Comparison of ENCODE assay signal across 8 mouse cellular contexts in genomic region chr11:119041325-119041716, GRCm38 (mm10). TPM values are rescaled to one million over a fixed set of nuclear protein-coding genes. Genes with fewer than 3 reads are reported as not detected.
DNase-seq lines count a peak whose midpoint lies in the region; ATAC-seq and TF ChIP-seq lines count a peak whose summit lies in the region.

No protein-coding gene starts in this region.

- peak overlapping the region; percentile 60 for H3K4me3 ChIP-seq in heart, adult 2 months
- peak overlapping the region; percentile 84 for H3K4me3 ChIP-seq in testis, adult 2 months (ENCODE audit: control insufficient read depth, low read depth, low read length)
- H3K4me3 ChIP-seq in midbrain, embryonic 13.5 days (replicated peaks), result peak overlapping the region; percentile 80

- TF ChIP-seq CTCF in heart, adult 2 months (IDR thresholded peaks at IDR 0.05), result no peak
- TF ChIP-seq CTCF in testis, adult 2 months (IDR thresholded peaks at IDR 0.05; ENCODE audit: control insufficient read depth, insufficient read depth, insufficient replicate concordance, low read depth, low read length), result no peak

- intact Hi-C loops in heart, adult 2 months (cut with DNase I), result loop anchor here (2.0 kb wide), 1 partner anchor 13 kb away; no protein-coding TSS in a partner anchor
- intact Hi-C loops in heart, postnatal 10 days (cut with DNase I), result no loop called here

- H3K79me2 ChIP-seq in heart, adult 2 months (replicated peaks; ENCODE audit: control insufficient read depth, insufficient read depth, low read length), result no peaks in the 10 kb centered on the region

- TF ChIP-seq POLR2A in heart, adult 2 months (IDR thresholded peaks at IDR 0.05; ENCODE audit: insufficient read depth, low read depth, low read length), result no peak
- TF ChIP-seq POLR2A in testis, adult 2 months (IDR thresholded peaks at IDR 0.05; ENCODE audit: control insufficient read depth, low read depth, low read length), result 0 out of 2 replicates have a peak, but pooled peaks have one; percentile 5

- peaks cover 18% of the 10 kb centered on the region for H3K27me3 ChIP-seq in heart, adult 2 months (ENCODE audit: control insufficient read depth, insufficient read depth, low read length)
- peaks cover 5% of the 10 kb centered on the region for H3K27me3 ChIP-seq in testis, adult 2 months (ENCODE audit: control insufficient read depth, insufficient read depth, low read length)
- peaks cover 76% of the 10 kb centered on the region for H3K27me3 ChIP-seq in midbrain, embryonic 13.5 days

- peak overlapping the region; percentile 88 for H3K4me2 ChIP-seq in midbrain, embryonic 13.5 days (replicated peaks)

- peak overlapping the region; percentile 47 for H3K27ac ChIP-seq in heart, adult 2 months
- no peak overlapping the region for H3K27ac ChIP-seq in testis, adult 2 months (ENCODE audit: control insufficient read depth, insufficient read depth, low read depth, low read length)
- H3K27ac ChIP-seq in midbrain, embryonic 13.5 days, result peak overlapping the region; percentile 89

- under 1% methylated on average over 31 of the region's 31 CpGs for WGBS in heart, adult 2 months
- under 1% methylated on average over 31 of the region's 31 CpGs for WGBS in midbrain, embryonic 13.5 days

- peaks cover 12% of the 10 kb centered on the region for H3K4me1 ChIP-seq in heart, adult 2 months (ENCODE audit: control insufficient read depth, insufficient read depth, low read length)
- peaks cover 43% of the 10 kb centered on the region for H3K4me1 ChIP-seq in testis, adult 2 months (ENCODE audit: control insufficient read depth, insufficient read depth, low read length)
- peaks cover 73% of the 10 kb centered on the region for H3K4me1 ChIP-seq in midbrain, embryonic 13.5 days (replicated peaks)

- no peak for DNase-seq in heart, adult 2 months
- DNase-seq in heart, postnatal 10 days, result no peak
- DNase-seq in testis, postnatal 10 days (ENCODE audit: low spot score), result no peak
- DNase-seq in yolk sac, embryonic 10.5 days (ENCODE audit: low spot score), result no peak
- no peak for DNase-seq in cerebellum, adult 9-10 months

- no peak; the same call in 1 of the 2 replicates for TF ChIP-seq EP300 in heart, adult 2 months (IDR thresholded peaks at IDR 0.05; ENCODE audit: insufficient read depth, low read depth, low read length)

- no peaks in the 10 kb centered on the region for H3K9me3 ChIP-seq in midbrain, embryonic 13.5 days

- H3K9ac ChIP-seq in heart, adult 2 months (ENCODE audit: low read depth, low read length), result peak overlapping the region; percentile 80
- H3K9ac ChIP-seq in midbrain, embryonic 13.5 days (replicated peaks), result peak overlapping the region; percentile 88

- no peaks in the 10 kb centered on the region for H3K36me3 ChIP-seq in heart, adult 2 months (ENCODE audit: control insufficient read depth, insufficient read depth, low read length)
- H3K36me3 ChIP-seq in testis, adult 2 months (ENCODE audit: control insufficient read depth, insufficient read depth, low read length), result no peaks in the 10 kb centered on the region
- H3K36me3 ChIP-seq in midbrain, embryonic 13.5 days, result peaks cover 7% of the 10 kb centered on the region

- peak; percentile 23 for ATAC-seq in inflammation-experienced regulatory T-cells, adult 6 months
- peak; percentile 85 for ATAC-seq in midbrain, embryonic 13.5 days

RNA-seq across cellular contexts. Expression of gene Cbx8, which starts 0.6 kb away (rescaled TPM):
- total RNA-seq in heart, adult 2 months (2021), result 1 to 10 TPM; 4.0 to 5.3 TPM
- 2.0 and 2.7 TPM in 2 replicates for polyA plus RNA-seq in heart, adult 2 months (2012; rRNA removed)
- 1 to 10 TPM; 5.6 to 7.5 TPM for total RNA-seq in heart, postnatal 10 days (2021)
- polyA plus RNA-seq in testis, adult 2 months (2012; rRNA removed), result 0.53 and 0.79 TPM in 2 replicates
- 1 to 10 TPM; 6.5 to 7.6 (median 7.5) TPM for polyA plus RNA-seq in inflammation-experienced regulatory T-cells, adult 6 months (2017; shearing (Covaris generic))
- polyA plus RNA-seq in midbrain, embryonic 13.5 days (2015; fragmentation: Nextera tagmentation; extraction: Ambion mirVana), result 9.8 and 15.2 TPM in 2 replicates

RNA-seq across cellular contexts. Expression of gene Cbx2, which starts 18.6 kb away (rescaled TPM):
- 1 to 10 TPM; 1.7 to 2.3 TPM for total RNA-seq in heart, adult 2 months (2021)
- 2.3 and 3.0 TPM in 2 replicates for polyA plus RNA-seq in heart, adult 2 months (2012; rRNA removed)
- 1 to 10 TPM; 5.2 to 6.8 TPM for total RNA-seq in heart, postnatal 10 days (2021)
- polyA plus RNA-seq in testis, adult 2 months (2012; rRNA removed), result 2.3 and 2.4 TPM in 2 replicates
- 1 to 10 TPM in 2 of 3 experiments, under 1 TPM in 1; 0.83 to 1.6 (median 1.0) TPM for polyA plus RNA-seq in inflammation-experienced regulatory T-cells, adult 6 months (2017; shearing (Covaris generic))
- 34.7 and 35.5 TPM in 2 replicates for polyA plus RNA-seq in midbrain, embryonic 13.5 days (2015; fragmentation: Nextera tagmentation; extraction: Ambion mirVana)

RNA-seq across cellular contexts. Expression of gene Cbx4, which starts 44.7 kb away (rescaled TPM):
- total RNA-seq in heart, adult 2 months (2021), result 10 to 100 TPM in 1 of 2 experiments, 1 to 10 TPM in 1; 8.1 to 12.3 TPM
- 4.7 and 5.4 TPM in 2 replicates for polyA plus RNA-seq in heart, adult 2 months (2012; rRNA removed)
- 10 to 100 TPM; 22.1 to 22.6 TPM for total RNA-seq in heart, postnatal 10 days (2021)
- polyA plus RNA-seq in testis, adult 2 months (2012; rRNA removed), result 3.3 and 3.8 TPM in 2 replicates
- polyA plus RNA-seq in inflammation-experienced regulatory T-cells, adult 6 months (2017; shearing (Covaris generic)), result 1 to 10 TPM; 2.0 to 3.6 (median 2.3) TPM
- 14.1 and 16.3 TPM in 2 replicates for polyA plus RNA-seq in midbrain, embryonic 13.5 days (2015; fragmentation: Nextera tagmentation; extraction: Ambion mirVana)

RNA-seq across cellular contexts. Expression of gene Enpp7, which starts 53.3 kb away (rescaled TPM):
- total RNA-seq in heart, adult 2 months (2021), result not detected
- not detected in 2 replicates for polyA plus RNA-seq in heart, adult 2 months (2012; rRNA removed)
- not detected for total RNA-seq in heart, postnatal 10 days (2021)
- 0.08 TPM in 1 of 2 replicates, not detected in the other for polyA plus RNA-seq in testis, adult 2 months (2012; rRNA removed)
- not detected for polyA plus RNA-seq in inflammation-experienced regulatory T-cells, adult 6 months (2017; shearing (Covaris generic))
- polyA plus RNA-seq in midbrain, embryonic 13.5 days (2015; fragmentation: Nextera tagmentation; extraction: Ambion mirVana), result not detected in 2 replicates
